Mouse (Mus musculus) erythroblast, embryonic 14.5 days (primary cell): ENCODE measurements around the gene Odf2.

Experiments used
- GATA1 ChIP-seq: IDR thresholded peaks from 2 replicates; pipeline ENCODE4 v1.6.1; 2012; ENCODE audit warnings: low read length, inconsistent platforms, mixed read lengths
- TAL1 ChIP-seq: IDR thresholded peaks from 3 replicates; pipeline ENCODE4 v1.6.1; 2012; ENCODE audit warnings: low read length, inconsistent platforms, mixed read lengths

- TF ChIP-seq GATA1 (no peak), TAL1 (no peak)
Observed at GRCm38 (mm10) chr2:29845636-29846035, 43.4 kb upstream of the Odf2 start.
